Mouse (Mus musculus) heart, embryonic 15.5 days (tissue): ENCODE results near the gene Cnppd1. TPM values are rescaled to one million over a fixed set of nuclear protein-coding genes. Genes with fewer than 3 reads are reported as not detected.

Experiments
- ATAC-seq: fragments of 200-750 bp; cut with Nextera tagmentation; replicated peaks from 2 replicates; pipeline ENCODE4 v1.8.0; 2017; ENCODE audit warnings: low read depth, moderate TSS enrichment; ENCODE audit not compliant: insufficient number of reproducible peaks, insufficient read depth, low FRiP score
- H3K27ac ChIP-seq: fragments of 300-500 bp; sonication (generic); 2 replicates; pipeline ENCODE4 v1.5.1; 2015; ENCODE audit warnings: mild to moderate bottlenecking, inconsistent platforms
- H3K27me3 ChIP-seq: fragments of 300-500 bp; sonication (generic); 2 replicates; pipeline ENCODE4 v1.6.1; 2015; ENCODE audit warnings: inconsistent platforms
- H3K36me3 ChIP-seq: fragments of 300-500 bp; sonication (generic); 2 replicates; pipeline ENCODE4 v1.6.1; 2015; ENCODE audit warnings: mild to moderate bottlenecking, inconsistent platforms
- H3K4me1 ChIP-seq: fragments of 300-500 bp; sonication (generic); replicated peaks from 2 replicates; pipeline ENCODE4 v1.6.1; 2015; ENCODE audit warnings: inconsistent platforms
- H3K4me2 ChIP-seq: fragments of 300-500 bp; sonication (generic); 2 replicates; pipeline ENCODE4 v1.6.1; 2015; ENCODE audit warnings: inconsistent platforms, mild to moderate bottlenecking, moderate library complexity
- H3K4me3 ChIP-seq: fragments of 300-500 bp; sonication (generic); 2 replicates; pipeline ENCODE4 v1.5.1; 2015; ENCODE audit warnings: mild to moderate bottlenecking, inconsistent platforms
- H3K9ac ChIP-seq: fragments of 300-500 bp; sonication (generic); 2 replicates; pipeline ENCODE4 v1.6.1; 2015; ENCODE audit warnings: mild to moderate bottlenecking, inconsistent platforms
- H3K9me3 ChIP-seq: fragments of 300-500 bp; sonication (generic); replicated peaks from 2 replicates; pipeline ENCODE4 v1.6.1; 2016; ENCODE audit warnings: inconsistent platforms
- WGBS: fragments of 180-500 bp; shearing (Covaris S2); methylation state at CpG from one replicate; pipeline ENCODE4 v1.1.7; 2015; ENCODE audit warnings: mixed read lengths; 5-methylcytosine and 5-hydroxymethylcytosine counted together
- polyA plus RNA-seq: library from polyadenylated mRNA; unstranded; fragments of >200 nt; fragmentation: Nextera tagmentation; extraction: Ambion mirVana; gene quantifications from 2 replicates; pipeline ENCODE4 v1.2.1, GENCODE M21; 2015

Cnppd1 gene
- polyA plus RNA-seq = 33.7 and 39.3 TPM in 2 replicates

DNA sequence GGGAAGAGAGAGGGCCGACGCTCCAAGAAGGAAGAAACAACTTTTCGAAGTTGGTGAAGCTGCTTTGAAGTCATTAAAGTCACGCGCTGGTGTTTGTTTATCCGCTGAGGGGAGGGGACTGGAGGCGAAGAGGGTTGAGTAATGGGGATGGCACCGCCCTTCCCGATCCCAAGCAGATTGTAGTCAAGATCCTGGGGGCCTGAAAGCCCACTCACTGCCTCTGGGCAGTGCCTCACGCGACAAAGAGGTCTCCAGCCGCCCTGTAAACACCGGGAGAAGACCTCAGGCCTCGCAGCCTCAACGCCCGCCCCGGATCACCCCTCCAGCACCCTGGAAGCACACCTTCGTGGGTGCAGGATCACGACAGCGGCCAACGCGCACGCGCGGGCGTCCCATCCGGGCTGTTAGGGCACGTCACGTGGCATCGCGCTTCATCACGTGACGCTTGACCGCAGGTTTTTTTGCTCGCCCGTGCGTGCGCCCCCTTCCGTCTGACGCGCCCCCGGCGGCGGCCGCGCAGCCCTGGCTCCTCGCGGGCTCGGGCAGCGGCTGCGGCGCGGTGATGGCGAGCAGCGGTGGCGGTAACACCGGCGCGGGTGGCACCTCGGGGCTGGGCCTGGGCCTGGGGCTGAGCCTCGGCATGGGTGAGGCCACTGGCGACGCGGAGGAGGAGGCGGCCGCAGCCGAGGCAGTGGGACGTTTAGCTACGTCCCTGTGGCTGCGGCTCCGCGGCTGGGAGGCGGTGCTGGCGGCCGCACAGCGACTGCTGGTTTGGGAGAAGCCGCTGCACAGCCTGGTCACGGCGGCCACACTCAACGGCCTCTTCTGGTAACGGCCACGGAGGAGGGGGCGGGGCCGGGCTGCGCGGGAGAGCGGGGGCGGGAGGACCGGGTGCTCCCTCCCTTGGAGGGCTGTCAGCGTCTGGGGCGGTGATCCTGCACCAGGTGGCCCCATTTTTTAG, at the start of gene Cnppd1, which contains the start of gene Retreg2:
Gene Cnppd1, minus strand, starts transcription at position 411 of the 961 bp plus-strand sequence.
Gene Retreg2, plus strand, starts transcription at position 478 of the 961 bp plus-strand sequence.
- Histone ChIP-seq H3K27ac (peak within 1 kb of the TSS; percentile 96), H3K36me3 (peaks cover 46% of the 10 kb centered on the region), H3K9ac (peak within 1 kb of the TSS; percentile 94), H3K9me3 (no peaks in the 10 kb centered on the region), H3K27me3 (no peaks in the 10 kb centered on the region), H3K4me2 (peak within 1 kb of the TSS; percentile 86), H3K4me1 (peaks cover 22% of the 10 kb centered on the region), H3K4me3 (peak within 1 kb of the TSS; percentile 90)
- ATAC-seq = peak; percentile 88
- under 1% methylated on average over 90 of the region's 91 CpGs for WGBS

DNA sequence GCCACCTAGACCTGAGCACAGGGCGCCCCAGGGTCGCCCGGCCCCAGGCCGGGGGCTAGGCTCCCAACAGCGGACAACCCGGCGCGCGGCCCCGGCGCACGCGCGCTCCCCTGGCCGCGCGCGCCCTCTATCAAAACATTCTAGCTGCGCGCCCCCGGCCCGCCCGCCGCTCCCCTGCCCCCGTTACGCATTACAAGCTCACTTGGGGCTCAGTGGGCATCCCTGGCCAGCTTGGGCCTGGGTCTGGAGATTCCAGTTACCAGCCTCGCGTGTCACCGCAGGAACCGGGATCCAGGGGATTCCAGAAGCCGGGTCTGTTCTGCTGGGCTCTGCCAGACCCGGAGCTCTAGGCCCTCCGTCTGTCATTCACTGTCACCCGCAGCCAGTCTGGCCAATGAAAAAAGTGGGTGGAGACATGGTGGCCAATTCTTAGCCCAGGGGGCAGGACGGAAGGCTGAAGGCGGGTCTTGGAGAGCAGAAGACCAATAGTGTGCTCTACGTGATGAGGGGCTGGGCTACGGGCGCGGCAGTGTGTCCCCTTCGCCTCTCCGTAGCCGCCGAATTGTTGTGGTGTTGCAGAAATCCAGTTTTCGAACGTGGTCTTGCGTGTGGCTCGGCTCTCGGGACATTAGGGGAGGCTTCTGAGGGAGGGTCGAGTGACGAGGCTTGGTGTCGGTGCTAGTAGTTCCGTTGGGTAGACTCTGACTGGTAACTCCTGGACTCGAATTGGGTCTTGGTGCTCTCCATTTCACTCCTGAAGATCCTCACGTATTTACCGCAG, 49.3 kb upstream of the Cnppd1 start, which contains the start of the genes Ankzf1 and Atg9a:
Gene Ankzf1, plus strand, starts transcription at position 530 of the 781 bp plus-strand sequence.
Gene Atg9a, minus strand, starts transcription at position 575 of the 781 bp plus-strand sequence.
- peak within 1 kb of the TSS; percentile 80 for H3K9ac ChIP-seq
- peak within 1 kb of the TSS; percentile 83 for H3K4me3 ChIP-seq
- H3K4me2 ChIP-seq = peak within 1 kb of the TSS; percentile 76
- ATAC-seq = peak; percentile 99
- H3K9me3 ChIP-seq = no peaks in the 10 kb centered on the region
- peak within 1 kb of the TSS; percentile 90 for H3K27ac ChIP-seq
- peaks cover 23% of the 10 kb centered on the region for H3K4me1 ChIP-seq
- under 1% methylated on average over 56 of the region's 56 CpGs for WGBS
- H3K27me3 ChIP-seq = no peaks in the 10 kb centered on the region
- H3K36me3 ChIP-seq = peaks cover 34% of the 10 kb centered on the region

DNA sequence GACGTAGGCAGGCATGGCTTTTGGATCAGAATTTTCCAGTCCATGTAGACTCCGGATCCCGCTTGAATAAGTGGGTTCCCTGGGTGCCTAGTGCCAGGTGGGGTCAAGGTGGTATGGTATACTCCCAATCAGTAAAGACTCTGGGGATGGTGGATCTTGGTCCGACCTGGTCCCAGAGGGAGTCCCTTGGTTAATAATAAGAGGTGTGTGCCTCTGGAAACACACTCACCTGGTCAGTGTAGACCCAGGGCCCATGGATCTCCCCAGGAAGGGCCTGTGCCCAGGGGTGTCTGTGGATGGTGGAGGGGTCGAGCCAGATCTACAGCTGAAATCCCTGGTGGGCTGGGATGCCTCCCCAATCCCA, 48.7 kb upstream of the Cnppd1 start:
- Histone ChIP-seq H3K9ac (peak overlapping the region; percentile 80), H3K4me1 (peaks cover 23% of the 10 kb centered on the region), H3K27me3 (no peaks in the 10 kb centered on the region), H3K4me2 (peak overlapping the region; percentile 76), H3K36me3 (peaks cover 35% of the 10 kb centered on the region), H3K4me3 (peak overlapping the region; percentile 83), H3K27ac (peak overlapping the region; percentile 89), H3K9me3 (no peaks in the 10 kb centered on the region)
- 42% methylated on average over 5 of the region's 5 CpGs for WGBS
- ATAC-seq = no peak

DNA sequence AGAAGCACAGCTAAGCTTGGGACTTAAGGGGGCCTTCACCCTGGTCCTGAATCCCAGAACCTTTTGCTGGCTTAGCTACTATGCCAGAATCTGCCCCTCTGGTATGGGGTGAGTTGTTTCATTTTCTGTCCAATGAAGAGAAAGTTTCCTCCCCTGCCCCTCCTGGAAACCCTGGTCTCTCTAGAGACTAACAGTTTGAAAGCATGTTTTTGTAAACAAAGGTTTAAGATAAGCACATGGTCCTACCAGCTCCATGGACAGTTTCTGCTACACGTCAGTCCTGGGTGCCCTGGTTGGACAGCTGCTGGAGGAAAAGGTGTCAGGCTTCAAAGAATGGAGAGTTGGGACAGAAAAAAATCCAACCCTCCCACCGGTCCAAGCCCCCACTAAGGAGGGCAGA, 48.1 kb upstream of the Cnppd1 start:
- WGBS = 52% methylated on average over 2 of the region's 2 CpGs
- peak overlapping the region; percentile 76 for H3K4me2 ChIP-seq
- H3K27me3 ChIP-seq = no peaks in the 10 kb centered on the region
- H3K9ac ChIP-seq = peak overlapping the region; percentile 80
- H3K27ac ChIP-seq = no peak overlapping the region
- H3K4me1 ChIP-seq = peaks cover 23% of the 10 kb centered on the region
- H3K4me3 ChIP-seq = peak overlapping the region; percentile 83
- no peaks in the 10 kb centered on the region for H3K9me3 ChIP-seq
- ATAC-seq = no peak
- H3K36me3 ChIP-seq = peaks cover 35% of the 10 kb centered on the region

DNA sequence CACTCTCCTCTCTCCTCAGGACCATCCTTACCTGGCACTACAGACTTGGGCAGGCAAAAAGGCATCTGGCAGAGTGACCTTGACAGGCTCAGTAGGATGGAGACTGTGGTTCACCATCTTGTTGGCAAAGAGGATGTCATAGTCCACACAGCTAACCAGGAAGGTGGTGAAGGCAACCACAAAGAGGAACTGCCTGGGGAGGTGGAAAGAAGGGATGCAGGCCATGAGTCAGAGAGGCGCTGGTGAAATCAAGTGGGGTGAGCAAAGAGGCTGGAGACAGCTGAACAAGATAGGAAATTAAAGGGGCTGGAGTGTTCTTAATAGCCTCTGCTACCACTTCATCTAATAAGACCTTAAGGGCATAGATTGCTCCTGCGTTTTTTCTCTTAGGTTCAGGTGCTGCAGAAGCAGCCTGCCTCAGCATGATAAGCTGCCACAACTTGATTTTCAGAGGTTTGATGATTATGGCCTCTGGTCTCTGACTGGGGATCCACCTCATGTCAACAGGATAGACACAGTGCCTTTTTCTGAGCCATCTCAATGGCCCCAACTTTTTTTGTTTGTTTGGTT, 45.5 kb upstream of the Cnppd1 start:
- Histone ChIP-seq H3K9me3 (no peaks in the 10 kb centered on the region), H3K27ac (no peak overlapping the region), H3K9ac (no peak overlapping the region), H3K4me2 (no peak overlapping the region), H3K4me3 (no peak overlapping the region), H3K36me3 (peaks cover 41% of the 10 kb centered on the region), H3K4me1 (peaks cover 15% of the 10 kb centered on the region), H3K27me3 (no peaks in the 10 kb centered on the region)
- no peak for ATAC-seq
- WGBS = 74% methylated on average over 2 of the region's 2 CpGs

DNA sequence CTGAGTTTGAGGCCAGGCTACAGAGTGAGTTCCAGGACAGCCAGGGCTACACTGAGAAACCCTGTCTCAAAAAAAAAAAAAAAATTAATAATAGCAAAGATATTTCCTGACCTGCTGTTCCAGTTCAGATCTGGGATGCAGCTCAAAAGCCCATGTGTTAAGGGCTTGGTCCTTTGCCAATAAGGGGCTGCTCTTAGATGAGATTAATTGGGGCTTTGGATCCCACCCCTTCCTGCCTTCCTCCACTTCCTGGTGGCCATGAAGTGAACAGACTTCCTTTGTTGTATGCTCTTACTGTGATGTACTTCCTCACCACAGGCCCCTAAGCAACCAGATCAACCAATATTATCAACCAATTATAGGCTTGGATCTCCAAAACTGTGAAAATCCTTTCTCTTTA, 44.6 kb upstream of the Cnppd1 start:
- Histone ChIP-seq H3K36me3 (peaks cover 50% of the 10 kb centered on the region), H3K9ac (no peak overlapping the region), H3K4me2 (no peak overlapping the region), H3K27ac (no peak overlapping the region), H3K4me3 (no peak overlapping the region), H3K4me1 (peaks cover 13% of the 10 kb centered on the region), H3K9me3 (no peaks in the 10 kb centered on the region), H3K27me3 (no peaks in the 10 kb centered on the region)
- no peak for ATAC-seq

DNA sequence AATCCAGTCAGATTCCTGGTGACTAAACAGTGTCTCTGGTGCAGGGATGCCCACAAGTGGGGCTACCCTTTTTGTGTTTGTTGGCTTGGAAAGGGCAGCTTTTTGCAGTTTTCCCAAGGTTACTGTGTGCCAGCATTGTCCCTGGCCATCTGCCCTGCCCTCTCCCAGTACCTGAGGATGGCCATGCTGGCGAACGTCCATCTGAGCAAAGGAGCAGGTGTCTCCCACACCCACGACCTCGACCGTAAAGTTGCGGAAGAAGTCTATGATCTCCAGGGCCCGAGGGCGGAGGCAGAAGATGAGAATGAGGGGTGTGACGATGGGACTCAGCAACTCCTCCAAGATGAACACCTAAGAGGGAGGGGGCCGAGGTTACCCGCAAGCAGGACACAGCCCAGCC, 43.0 kb upstream of the Cnppd1 start:
- Histone ChIP-seq H3K27ac (no peak overlapping the region), H3K4me2 (no peak overlapping the region), H3K4me3 (no peak overlapping the region), H3K4me1 (peaks cover 8% of the 10 kb centered on the region), H3K9me3 (no peaks in the 10 kb centered on the region), H3K9ac (no peak overlapping the region), H3K27me3 (no peaks in the 10 kb centered on the region), H3K36me3 (peaks cover 57% of the 10 kb centered on the region)
- WGBS = 89% methylated on average over 11 of the region's 11 CpGs
- no peak for ATAC-seq

DNA sequence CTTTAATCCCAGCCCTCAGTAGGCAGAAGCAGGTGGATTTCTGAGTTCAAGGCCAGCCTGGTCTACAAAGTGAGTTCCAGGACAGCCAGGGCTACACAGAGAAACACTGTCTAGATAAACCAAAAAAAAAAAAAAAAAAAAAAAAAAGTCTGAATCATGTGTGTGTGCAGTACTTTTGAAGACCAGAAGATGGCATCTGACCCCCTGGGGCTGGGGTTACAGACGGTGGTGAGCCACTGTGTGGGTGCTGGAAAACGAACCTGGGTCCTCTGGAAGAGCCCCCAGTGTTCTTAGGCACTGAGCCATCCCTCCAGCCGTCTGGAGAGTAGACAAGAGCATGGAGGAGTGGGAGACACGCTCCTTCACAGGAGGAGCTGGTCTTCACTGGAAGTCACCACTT, 39.6 kb upstream of the Cnppd1 start:
- Histone ChIP-seq H3K9me3 (no peaks in the 10 kb centered on the region), H3K27ac (no peak overlapping the region), H3K9ac (no peak overlapping the region), H3K4me2 (no peak overlapping the region), H3K36me3 (peaks cover 50% of the 10 kb centered on the region), H3K27me3 (no peaks in the 10 kb centered on the region), H3K4me1 (peaks cover 14% of the 10 kb centered on the region), H3K4me3 (no peak overlapping the region)
- no peak for ATAC-seq
- 64% methylated on average over 4 of the region's 4 CpGs for WGBS

DNA sequence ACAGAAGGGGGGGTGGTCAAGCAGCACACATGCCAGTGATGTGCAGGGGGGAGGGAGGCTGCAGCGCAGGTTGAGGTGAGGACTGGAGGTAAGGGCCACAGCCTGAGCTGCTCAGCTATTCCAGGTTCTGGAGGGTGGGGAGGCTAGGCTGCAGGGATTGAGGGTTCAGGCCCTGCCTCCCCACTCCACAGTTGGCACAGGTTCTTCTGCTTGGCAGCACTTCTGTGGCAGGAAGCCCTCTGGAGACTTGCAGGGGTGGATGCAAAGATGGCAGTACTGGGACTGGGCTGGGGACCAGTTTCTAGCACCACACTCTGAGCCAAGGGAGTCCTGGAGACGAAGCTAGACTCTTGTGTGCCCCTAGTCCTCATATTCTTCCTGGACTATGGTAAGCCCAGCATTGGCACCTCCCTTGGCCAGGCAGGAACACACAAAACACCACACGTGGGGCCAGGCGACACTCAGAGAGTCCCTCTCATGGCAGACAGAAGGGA, 38.9 kb upstream of the Cnppd1 start:
- Histone ChIP-seq H3K36me3 (peaks cover 48% of the 10 kb centered on the region), H3K27ac (no peak overlapping the region), H3K9ac (no peak overlapping the region), H3K9me3 (no peaks in the 10 kb centered on the region), H3K4me1 (peaks cover 14% of the 10 kb centered on the region), H3K4me2 (no peak overlapping the region), H3K27me3 (no peaks in the 10 kb centered on the region), H3K4me3 (no peak overlapping the region)
- 79% methylated on average over 4 of the region's 4 CpGs for WGBS
- ATAC-seq = no peak

DNA sequence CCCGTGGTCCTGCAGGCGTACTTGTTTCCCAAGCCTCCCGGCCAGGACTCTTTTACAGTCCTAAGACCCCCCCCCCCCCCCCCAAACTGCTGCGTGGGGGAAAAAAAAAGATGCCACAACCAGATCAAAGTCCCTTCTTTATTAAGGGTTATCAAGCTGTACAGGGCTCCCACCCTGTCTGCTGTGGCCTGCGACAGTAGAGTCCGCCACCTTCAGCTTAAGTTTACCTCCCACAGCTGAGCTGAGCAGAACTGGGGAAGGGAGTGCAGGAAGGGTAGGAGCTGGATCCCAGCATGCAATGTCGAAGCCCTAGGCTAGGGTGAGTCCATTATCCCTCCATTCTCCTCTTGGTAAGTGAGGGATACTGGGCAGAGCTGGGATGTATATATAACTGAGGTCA, 38.2 kb upstream of the Cnppd1 start:
- Histone ChIP-seq H3K9ac (no peak overlapping the region), H3K4me1 (peaks cover 14% of the 10 kb centered on the region), H3K9me3 (no peaks in the 10 kb centered on the region), H3K4me2 (peak overlapping the region; percentile 99), H3K4me3 (peak overlapping the region; percentile 76; the same call in 1 of the 2 replicates), H3K36me3 (peaks cover 43% of the 10 kb centered on the region), H3K27ac (no peak overlapping the region), H3K27me3 (no peaks in the 10 kb centered on the region)
- WGBS = 34% methylated on average over 7 of the region's 7 CpGs
- no peak for ATAC-seq
